ENCODE assay signal across 9 mouse cellular contexts in the genomic region with DNA sequence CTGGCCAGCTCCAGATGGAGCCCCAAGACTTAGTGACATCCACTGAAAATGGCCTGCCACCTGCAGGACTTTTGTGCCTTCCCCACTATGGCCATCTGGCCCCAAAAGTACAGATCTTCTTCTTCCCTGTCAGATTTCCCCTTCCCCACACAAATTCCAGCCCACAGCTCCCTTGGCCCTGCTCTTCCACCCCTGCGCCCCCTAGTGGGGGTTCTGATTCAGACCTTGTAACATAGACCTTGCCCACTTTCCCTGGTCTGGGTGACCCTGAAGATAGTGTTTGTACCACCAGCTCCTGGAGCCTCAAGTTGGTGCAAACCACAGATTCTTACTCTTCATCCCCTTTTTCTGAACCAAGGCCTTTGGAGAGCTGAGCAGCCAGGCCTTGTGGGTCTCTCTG. TPM values are rescaled to one million over a fixed set of nuclear protein-coding genes. Genes with fewer than 3 reads are reported as not detected.
DNase-seq lines count a peak whose midpoint lies in the region; ATAC-seq and TF ChIP-seq lines count a peak whose summit lies in the region.
"Had no signal": no experiment of that assay in that cellular context is flagged by ENCODE, and none has a peak within 500 bp of the region (broad histone marks: within the 10 kb centered on the region; RNA-seq: fewer than 3 reads in every experiment).

No protein-coding gene starts in this region.

- peak; percentile 38; the same call in 1 of the 2 replicates for ATAC-seq in heart, postnatal 0 days (ENCODE audit: insufficient read depth, low read depth)
- no peak for ATAC-seq in midbrain, embryonic 13.5 days

- peak overlapping the region; percentile 13; the same call in 1 of the 2 replicates for H3K4me3 ChIP-seq in left cerebral cortex, adult 2 months
- no peak overlapping the region; the same call in 1 of the 2 replicates for H3K4me3 ChIP-seq in heart, postnatal 0 days (ENCODE audit: low read depth, low read length)
- H3K4me3 ChIP-seq in midbrain, embryonic 13.5 days (replicated peaks), result no peak overlapping the region

- peaks cover 18% of the 10 kb centered on the region for H3K4me1 ChIP-seq in heart, postnatal 0 days (ENCODE audit: control insufficient read depth, insufficient read depth)
- peaks cover 29% of the 10 kb centered on the region for H3K4me1 ChIP-seq in midbrain, embryonic 13.5 days (replicated peaks)

- peak; percentile 66 to 72 for DNase-seq in left cerebral cortex, adult 2 months (ENCODE audit: extremely low spot score in 1 of 2, low spot score in 2 of 2)
- no peak for DNase-seq in left cerebral cortex, adult 11 months (ENCODE audit: low spot score)
- peak; percentile 88 for DNase-seq in ZHBTc4 (ENCODE audit: low read depth, low spot score)
- peak; percentile 88 for DNase-seq in embryo, embryonic 10.5 days (ENCODE audit: low spot score)
- peak; percentile 55 for DNase-seq in heart, postnatal 0 days (ENCODE audit: low spot score)
- peak; percentile 72 to 89 for DNase-seq in layer of hippocampus, postnatal 25 days (ENCODE audit: extremely low spot score in 1 of 2, low spot score in 1 of 2)
- DNase-seq in testis, postnatal 10 days (ENCODE audit: low spot score), result peak; percentile 93

- no peak for TF ChIP-seq EP300 in heart, postnatal 0 days (IDR thresholded peaks at IDR 0.05; ENCODE audit: low read depth)

- intact Hi-C loops in left cerebral cortex, adult 2 months (cut with DNase I), result no loop called here

- 0% methylated on average over 1 of the region's 1 CpGs for WGBS in heart, postnatal 0 days
- 0% methylated on average over 1 of the region's 1 CpGs for WGBS in midbrain, embryonic 13.5 days

- H3K9me3 ChIP-seq in heart, postnatal 0 days (replicated peaks; ENCODE audit: control insufficient read depth, low read length), result no peaks in the 10 kb centered on the region
- H3K9me3 ChIP-seq in midbrain, embryonic 13.5 days, result no peaks in the 10 kb centered on the region

- peak; percentile 94 for TF ChIP-seq CTCF in left cerebral cortex, adult 2 months (IDR thresholded peaks at IDR 0.05)
- TF ChIP-seq CTCF in heart, postnatal 0 days (IDR thresholded peaks at IDR 0.05; ENCODE audit: low read depth), result peak; percentile 88

- peaks cover 79% of the 10 kb centered on the region for H3K27me3 ChIP-seq in heart, postnatal 0 days (ENCODE audit: control insufficient read depth, insufficient read depth, low read length)
- H3K27me3 ChIP-seq in midbrain, embryonic 13.5 days, result peaks cover 100% of the 10 kb centered on the region

- H3K36me3 ChIP-seq in heart, postnatal 0 days (replicated peaks; ENCODE audit: control insufficient read depth, insufficient read depth, low read length), result no peaks in the 10 kb centered on the region
- H3K36me3 ChIP-seq in midbrain, embryonic 13.5 days, result 0 out of 2 replicates have a peak, but pooled peaks cover 5% of the 10 kb centered on the region

- H3K9ac ChIP-seq in heart, postnatal 0 days (replicated peaks; ENCODE audit: low read depth, low read length), result no peak overlapping the region
- no peak overlapping the region for H3K9ac ChIP-seq in midbrain, embryonic 13.5 days (replicated peaks)

- peak overlapping the region; percentile 58 for H3K27ac ChIP-seq in left cerebral cortex, adult 2 months
- H3K27ac ChIP-seq in heart, postnatal 0 days (ENCODE audit: low read depth), result no peak overlapping the region
- no peak overlapping the region for H3K27ac ChIP-seq in midbrain, embryonic 13.5 days

- peak overlapping the region; percentile 57 for H3K4me2 ChIP-seq in heart, postnatal 0 days (ENCODE audit: low read depth, low read length)
- H3K4me2 ChIP-seq in midbrain, embryonic 13.5 days (replicated peaks), result 0 out of 2 replicates have a peak overlapping the region, but pooled peaks have one; percentile 47

RNA-seq across cellular contexts. Expression of gene Lrrc26, which starts 3.1 kb away (rescaled TPM):
- not detected for total RNA-seq in left cerebral cortex, adult 2 months (2021)
- not detected in 2 replicates for total RNA-seq in heart, postnatal 0 days (2014; rRNA removed; ENCODE audit: low replicate concordance)
- polyA plus RNA-seq in heart, postnatal 0 days (2015; fragmentation: Nextera tagmentation; extraction: Ambion mirVana), result 1.2 TPM in 1 of 2 replicates, not detected in the other
- total RNA-seq in layer of hippocampus, postnatal 25 days (2021), result not detected
- 0.27 TPM in 1 of 2 replicates, not detected in the other for polyA plus RNA-seq in midbrain, embryonic 13.5 days (2015; fragmentation: Nextera tagmentation; extraction: Ambion mirVana)

RNA-seq across cellular contexts. Expression of gene Tmem210, which starts 4.9 kb away (rescaled TPM):
- total RNA-seq in left cerebral cortex, adult 2 months (2021), result not detected
- not detected in 2 replicates for total RNA-seq in heart, postnatal 0 days (2014; rRNA removed; ENCODE audit: low replicate concordance)
- polyA plus RNA-seq in heart, postnatal 0 days (2015; fragmentation: Nextera tagmentation; extraction: Ambion mirVana), result not detected in 2 replicates
- not detected for total RNA-seq in layer of hippocampus, postnatal 25 days (2021)
- polyA plus RNA-seq in midbrain, embryonic 13.5 days (2015; fragmentation: Nextera tagmentation; extraction: Ambion mirVana), result not detected in 2 replicates
- polyA plus RNA-seq: stomach, embryonic 14.5 days had no signal

RNA-seq across cellular contexts. Expression of gene Anapc2, which starts 20.6 kb away (rescaled TPM):
- 10 to 100 TPM; 87.1 to 90.3 TPM for total RNA-seq in left cerebral cortex, adult 2 months (2021)
- total RNA-seq in heart, postnatal 0 days (2014; rRNA removed; ENCODE audit: low replicate concordance), result 31.4 and 48.6 TPM in 2 replicates
- 41.0 and 46.5 TPM in 2 replicates for polyA plus RNA-seq in heart, postnatal 0 days (2015; fragmentation: Nextera tagmentation; extraction: Ambion mirVana)
- total RNA-seq in layer of hippocampus, postnatal 25 days (2021), result 10 to 100 TPM; 85.1 to 86.5 TPM
- polyA plus RNA-seq in midbrain, embryonic 13.5 days (2015; fragmentation: Nextera tagmentation; extraction: Ambion mirVana), result 147 and 149 TPM in 2 replicates

RNA-seq across cellular contexts. Expression of gene Ssna1, which starts 20.6 kb away (rescaled TPM):
- 10 to 100 TPM; 65.6 to 65.9 TPM for total RNA-seq in left cerebral cortex, adult 2 months (2021)
- 58.9 and 110 TPM in 2 replicates for total RNA-seq in heart, postnatal 0 days (2014; rRNA removed; ENCODE audit: low replicate concordance)
- 111 and 117 TPM in 2 replicates for polyA plus RNA-seq in heart, postnatal 0 days (2015; fragmentation: Nextera tagmentation; extraction: Ambion mirVana)
- total RNA-seq in layer of hippocampus, postnatal 25 days (2021), result 10 to 100 TPM; 69.2 to 71.6 TPM
- polyA plus RNA-seq in midbrain, embryonic 13.5 days (2015; fragmentation: Nextera tagmentation; extraction: Ambion mirVana), result 205 and 216 TPM in 2 replicates

RNA-seq across cellular contexts. Expression of gene Grin1, which starts 26.1 kb away (rescaled TPM):
- total RNA-seq in left cerebral cortex, adult 2 months (2021), result 100 to 1,000 TPM; 452 to 457 TPM
- 0.46 TPM in 1 of 2 replicates, not detected in the other for total RNA-seq in heart, postnatal 0 days (2014; rRNA removed; ENCODE audit: low replicate concordance)
- not detected in 2 replicates for polyA plus RNA-seq in heart, postnatal 0 days (2015; fragmentation: Nextera tagmentation; extraction: Ambion mirVana)
- total RNA-seq in layer of hippocampus, postnatal 25 days (2021), result 100 to 1,000 TPM; 405 to 487 TPM
- polyA plus RNA-seq in midbrain, embryonic 13.5 days (2015; fragmentation: Nextera tagmentation; extraction: Ambion mirVana), result 17.5 and 19.0 TPM in 2 replicates
